ENCODE assay signal across 21 mouse cellular contexts in genomic region chr12:13216501-13217103, GRCm38 (mm10). TPM values are rescaled to one million over a fixed set of nuclear protein-coding genes. Genes with fewer than 3 reads are reported as not detected.
A peak's percentile ranks its signal among the peaks of the same experiment; 100 is the strongest.
DNase-seq lines count a peak whose midpoint lies in the region; ATAC-seq and TF ChIP-seq lines count a peak whose summit lies in the region.
"Had no signal": no experiment of that assay in that cellular context is flagged by ENCODE, and none has a peak within 500 bp of the region (broad histone marks: within the 10 kb centered on the region; RNA-seq: fewer than 3 reads in every experiment).

No protein-coding gene starts in this region.

- H3K4me3 ChIP-seq in forebrain, embryonic 14.5 days (ENCODE audit: low read depth, low read length), result no peak overlapping the region
- H3K4me3 ChIP-seq in forebrain, embryonic 16.5 days (replicated peaks; ENCODE audit: low read length), result no peak overlapping the region
- H3K4me3 ChIP-seq in kidney, adult 2 months (ENCODE audit: insufficient read depth, low read depth, low read length), result no peak overlapping the region
- H3K4me3 ChIP-seq in intestine, embryonic 16.5 days (ENCODE audit: low read length), result peak overlapping the region; percentile 21
- H3K4me3 ChIP-seq: embryonic facial prominence, embryonic 10.5 days; limb, embryonic 13.5 days; neural tube, embryonic 15.5 days had no signal

- no peaks in the 10 kb centered on the region for H3K4me1 ChIP-seq in forebrain, embryonic 14.5 days (ENCODE audit: control insufficient read depth, insufficient read depth, low read length)
- peaks cover 11% of the 10 kb centered on the region for H3K4me1 ChIP-seq in forebrain, embryonic 16.5 days (replicated peaks; ENCODE audit: control insufficient read depth, insufficient read depth, low read length)
- peaks cover 18% of the 10 kb centered on the region for H3K4me1 ChIP-seq in kidney, adult 2 months (ENCODE audit: control insufficient read depth, insufficient read depth, low read length)
- peaks cover 6% of the 10 kb centered on the region; the same call in 1 of the 2 replicates for H3K4me1 ChIP-seq in intestine, embryonic 16.5 days (ENCODE audit: control insufficient read depth, insufficient read depth, low read length)

- no peak for ATAC-seq in forebrain, embryonic 14.5 days
- no peak for ATAC-seq in forebrain, embryonic 16.5 days
- peak; percentile 57 for ATAC-seq in intestine, embryonic 16.5 days
- ATAC-seq: forebrain, postnatal 0 days; hindbrain, embryonic 16.5 days had no signal

- 74% methylated on average over 5 of the region's 5 CpGs for WGBS in forebrain, embryonic 14.5 days
- WGBS in forebrain, embryonic 16.5 days, result 57% methylated on average over 5 of the region's 5 CpGs
- 34% methylated on average over 5 of the region's 5 CpGs for WGBS in kidney, adult 2 months
- WGBS in intestine, embryonic 16.5 days, result 40% methylated on average over 5 of the region's 5 CpGs

- no peak overlapping the region for H3K4me2 ChIP-seq in forebrain, embryonic 14.5 days (ENCODE audit: low read length)
- no peak overlapping the region for H3K4me2 ChIP-seq in forebrain, embryonic 16.5 days (ENCODE audit: low read length)
- peak overlapping the region; percentile 37 for H3K4me2 ChIP-seq in intestine, embryonic 16.5 days (ENCODE audit: low read depth, low read length)
- H3K4me2 ChIP-seq: limb, embryonic 13.5 days; midbrain, embryonic 11.5 days; neural tube, embryonic 15.5 days had no signal

- H3K36me3 ChIP-seq in forebrain, embryonic 14.5 days (ENCODE audit: control insufficient read depth, insufficient read depth, low read length), result peaks cover 37% of the 10 kb centered on the region
- H3K36me3 ChIP-seq in forebrain, embryonic 16.5 days (ENCODE audit: control insufficient read depth, insufficient read depth), result peaks cover 23% of the 10 kb centered on the region
- peaks cover 3% of the 10 kb centered on the region for H3K36me3 ChIP-seq in kidney, adult 2 months (ENCODE audit: control insufficient read depth, insufficient read depth, low read length)
- H3K36me3 ChIP-seq in intestine, embryonic 16.5 days (ENCODE audit: control insufficient read depth, insufficient read depth, low read length), result no peaks in the 10 kb centered on the region

- H3K9ac ChIP-seq in forebrain, embryonic 14.5 days (ENCODE audit: low read length), result no peak overlapping the region
- H3K9ac ChIP-seq in forebrain, embryonic 16.5 days (replicated peaks; ENCODE audit: low read depth, low read length), result no peak overlapping the region
- no peak overlapping the region for H3K9ac ChIP-seq in intestine, embryonic 16.5 days (ENCODE audit: low read depth, low read length)
- H3K9ac ChIP-seq: forebrain, postnatal 0 days; limb, embryonic 13.5 days; liver, embryonic 14.5 days; neural tube, embryonic 15.5 days had no signal

- no peaks in the 10 kb centered on the region for H3K9me3 ChIP-seq in forebrain, embryonic 14.5 days (replicated peaks; ENCODE audit: control insufficient read depth, low read length)
- H3K9me3 ChIP-seq in forebrain, embryonic 16.5 days (ENCODE audit: control insufficient read depth, low read length), result no peaks in the 10 kb centered on the region
- no peaks in the 10 kb centered on the region for H3K9me3 ChIP-seq in intestine, embryonic 16.5 days (ENCODE audit: control insufficient read depth, low read length)
- H3K9me3 ChIP-seq: embryonic facial prominence, embryonic 10.5 days; limb, embryonic 13.5 days; neural tube, embryonic 15.5 days had no signal

- H3K27me3 ChIP-seq in forebrain, embryonic 14.5 days (replicated peaks; ENCODE audit: control insufficient read depth, insufficient read depth, low read length), result no peaks in the 10 kb centered on the region
- no peaks in the 10 kb centered on the region for H3K27me3 ChIP-seq in forebrain, embryonic 16.5 days (replicated peaks; ENCODE audit: control insufficient read depth, insufficient read depth, low read length)
- H3K27me3 ChIP-seq in kidney, adult 2 months (replicated peaks; ENCODE audit: control insufficient read depth, insufficient read depth, low read length), result no peaks in the 10 kb centered on the region
- no peaks in the 10 kb centered on the region for H3K27me3 ChIP-seq in intestine, embryonic 16.5 days (replicated peaks; ENCODE audit: control insufficient read depth, insufficient read depth, low read length)
- H3K27me3 ChIP-seq: neural tube, embryonic 15.5 days had no signal

- no peak for TF ChIP-seq CTCF in kidney, adult 2 months (conservative IDR thresholded peaks at IDR 0.05; ENCODE audit: insufficient read depth, insufficient read length, low read depth, low read length)

- no peak overlapping the region for H3K27ac ChIP-seq in forebrain, embryonic 14.5 days (ENCODE audit: low read depth, low read length)
- H3K27ac ChIP-seq in forebrain, embryonic 16.5 days (ENCODE audit: low read length), result no peak overlapping the region
- H3K27ac ChIP-seq in kidney, adult 2 months (ENCODE audit: insufficient read depth, low read depth, low read length), result peak overlapping the region; percentile 76; the same call in 1 of the 2 replicates
- H3K27ac ChIP-seq in intestine, embryonic 16.5 days (ENCODE audit: low read length), result peak overlapping the region; percentile 96
- H3K27ac ChIP-seq: embryonic facial prominence, embryonic 10.5 days; limb, embryonic 13.5 days; liver, embryonic 14.5 days; neural tube, embryonic 15.5 days had no signal

- DNase-seq in forebrain, embryonic 14.5 days (ENCODE audit: low spot score), result peak; percentile 28
- DNase-seq in kidney, adult 2 months, result no peak
- DNase-seq in kidney, adult 9 months, result no peak
- DNase-seq in Muller cell, postnatal 12 days (ENCODE audit: inconsistent ontology term), result peak; percentile 31
- no peak for DNase-seq in layer of hippocampus, postnatal 14 days (ENCODE audit: low spot score in 2 of 2)
- DNase-seq in urinary bladder, postnatal 4 days (ENCODE audit: low spot score in 2 of 2), result no peak
- DNase-seq: adrenal gland, postnatal 25 days; cerebellum, adult 11 months; cerebellum, postnatal 10 days; forebrain, postnatal 0 days; gastrocnemius, postnatal 36 days; kidney, postnatal 4 days; thymus, postnatal 14 days had no signal

- no peak for TF ChIP-seq POLR2A in kidney, adult 2 months (IDR thresholded peaks at IDR 0.05; ENCODE audit: low read depth, low read length)

RNA-seq across cellular contexts. Expression of gene Ddx1, which starts 32.4 kb away (rescaled TPM):
- 176 and 181 TPM in 2 replicates for polyA plus RNA-seq in forebrain, embryonic 14.5 days (2014; fragmentation: Nextera tagmentation; extraction: Ambion mirVana)
- 157 and 163 TPM in 2 replicates for polyA plus RNA-seq in forebrain, embryonic 16.5 days (2015; fragmentation: Nextera tagmentation; extraction: Ambion mirVana)
- polyA plus RNA-seq in kidney, adult 2 months (2012; rRNA removed), result 8.9 and 12.1 TPM in 2 replicates
- polyA plus RNA-seq in intestine, embryonic 16.5 days (2015; fragmentation: Nextera tagmentation; extraction: Ambion mirVana), result 111 and 123 TPM in 2 replicates
- 100 to 1,000 TPM; 130 to 131 TPM for total RNA-seq in layer of hippocampus, postnatal 14 days (2021)

RNA-seq across cellular contexts. Expression of gene Nbas, which starts 52.3 kb away (rescaled TPM):
- 11.8 and 13.7 TPM in 2 replicates for polyA plus RNA-seq in forebrain, embryonic 14.5 days (2014; fragmentation: Nextera tagmentation; extraction: Ambion mirVana)
- 12.3 and 13.7 TPM in 2 replicates for polyA plus RNA-seq in forebrain, embryonic 16.5 days (2015; fragmentation: Nextera tagmentation; extraction: Ambion mirVana)
- polyA plus RNA-seq in kidney, adult 2 months (2012; rRNA removed), result 16.1 and 17.5 TPM in 2 replicates
- 16.9 and 17.2 TPM in 2 replicates for polyA plus RNA-seq in intestine, embryonic 16.5 days (2015; fragmentation: Nextera tagmentation; extraction: Ambion mirVana)
- total RNA-seq in layer of hippocampus, postnatal 14 days (2021), result 10 to 100 TPM; 29.6 to 31.3 TPM

Comparison
In these comparisons a context has a peak if more than half of its experiments do, and no peak if none do; other contexts are left out.
1. DNase-seq: peak in forebrain, embryonic 14.5 days (single experiment) and Muller cell, postnatal 12 days (single experiment); none in kidney, adult 2 months (single experiment), kidney, adult 9 months (single experiment), layer of hippocampus, postnatal 14 days (0 of 2) and urinary bladder, postnatal 4 days (0 of 2).
2. H3K27ac ChIP-seq: peak in kidney, adult 2 months (single experiment) and intestine, embryonic 16.5 days (single experiment); none in forebrain, embryonic 14.5 days (single experiment) and forebrain, embryonic 16.5 days (single experiment).